Mouse (Mus musculus) bone marrow macrophage, adult 2 months (primary cell): ENCODE measurements around the gene Mpp3.

Experiments
- CTCF ChIP-seq: IDR thresholded peaks from 2 replicates; pipeline ENCODE4 v1.5.1; 2012; ENCODE audit warnings: low read depth, mild to moderate bottlenecking, low read length, moderate library complexity
- POLR2A ChIP-seq: IDR thresholded peaks from 2 replicates; pipeline ENCODE4 v1.6.1; 2012; ENCODE audit warnings: mild to moderate bottlenecking, low read depth, low read length, borderline replicate concordance

- TF ChIP-seq POLR2A (no peak), CTCF (peak; percentile 99)
These were observed 56.9 kb downstream of the Mpp3 start for GRCm38 (mm10) chr11:101971410-101971809.
